ENCODE assay signal across 9 mouse cellular contexts in genomic region chr6:38297580-38298245, GRCm38 (mm10). TPM values are rescaled to one million over a fixed set of nuclear protein-coding genes. Genes with fewer than 3 reads are reported as not detected.
DNase-seq lines count a peak whose midpoint lies in the region; ATAC-seq and TF ChIP-seq lines count a peak whose summit lies in the region.
"Had no signal": no experiment of that assay in that cellular context is flagged by ENCODE, and none has a peak within 500 bp of the region (broad histone marks: within the 10 kb centered on the region; RNA-seq: fewer than 3 reads in every experiment).

No protein-coding gene starts in this region.

- H3K27me3 ChIP-seq in heart, embryonic 14.5 days (ENCODE audit: control insufficient read depth, insufficient read depth, low read length): no peaks in the 10 kb centered on the region
- H3K27me3 ChIP-seq in MEL (ENCODE audit: control insufficient read depth in 1 of 2, insufficient read depth in 2 of 2, low read length in 2 of 2): no peaks in the 10 kb centered on the region
- H3K27me3 ChIP-seq in hindbrain, embryonic 12.5 days: no peaks in the 10 kb centered on the region
- peaks cover 14% of the 10 kb centered on the region for H3K27me3 ChIP-seq in midbrain, embryonic 11.5 days (ENCODE audit: control insufficient read depth, insufficient read depth, low read length)
- H3K27me3 ChIP-seq: Patski had no signal

- H3K4me1 ChIP-seq in heart, embryonic 14.5 days (ENCODE audit: control insufficient read depth in 2 of 2, insufficient read depth in 2 of 2, low read length in 2 of 2): peaks cover 3 to 10% of the 10 kb centered on the region in 2 experiments
- H3K4me1 ChIP-seq in MEL (ENCODE audit: control insufficient read depth in 1 of 2, insufficient read depth in 2 of 2, low read length in 2 of 2): peaks cover 0 to 8% of the 10 kb centered on the region in 2 experiments; a peak in 2 of 4 replicates
- H3K4me1 ChIP-seq in hindbrain, embryonic 12.5 days: peaks cover 12% of the 10 kb centered on the region
- H3K4me1 ChIP-seq in midbrain, embryonic 11.5 days (ENCODE audit: control insufficient read depth, insufficient read depth, low read length): peaks cover 3% of the 10 kb centered on the region; the same call in 1 of the 2 replicates

- H3K36me3 ChIP-seq in heart, embryonic 14.5 days (ENCODE audit: control insufficient read depth, insufficient read depth, low read length): peaks cover 44% of the 10 kb centered on the region
- H3K36me3 ChIP-seq in MEL (ENCODE audit: control insufficient read depth in 1 of 2, insufficient read depth in 2 of 2, low read length in 2 of 2): peaks cover 0 to 10% of the 10 kb centered on the region in 2 experiments; a peak in 2 of 4 replicates
- peaks cover 35% of the 10 kb centered on the region for H3K36me3 ChIP-seq in hindbrain, embryonic 12.5 days
- peaks cover 9% of the 10 kb centered on the region; the same call in 1 of the 2 replicates for H3K36me3 ChIP-seq in midbrain, embryonic 11.5 days (ENCODE audit: control insufficient read depth, insufficient read depth, low read length)

- peak overlapping the region; percentile 85 for H3K4me2 ChIP-seq in heart, embryonic 14.5 days (ENCODE audit: low read length)
- H3K4me2 ChIP-seq in hindbrain, embryonic 12.5 days (replicated peaks): peak overlapping the region; percentile 67
- H3K4me2 ChIP-seq in midbrain, embryonic 11.5 days: peak overlapping the region; percentile 68

- TF ChIP-seq CTCF in MEL (IDR thresholded peaks at IDR 0.05 in 2 of 3, conservative IDR thresholded peaks at IDR 0.05 in 1 of 3; ENCODE audit: control insufficient read depth in 1 of 3, insufficient read depth in 1 of 3, low read depth in 2 of 3, low read length in 3 of 3, poor library complexity in 1 of 3, severe bottlenecking in 1 of 3): no peak

- no peak for TF ChIP-seq EP300 in MEL (IDR thresholded peaks at IDR 0.05; ENCODE audit: low read depth in 1 of 2, low read length in 2 of 2)

- no peak for ATAC-seq in heart, embryonic 14.5 days (ENCODE audit: insufficient number of reproducible peaks, insufficient read depth, low FRiP score, low read depth)
- no peak for ATAC-seq in hindbrain, embryonic 12.5 days (ENCODE audit: low FRiP score)
- ATAC-seq in midbrain, embryonic 11.5 days (ENCODE audit: low FRiP score): no peak

- TF ChIP-seq RAD21 in MEL (IDR thresholded peaks at IDR 0.05; ENCODE audit: low read depth, low read length): no peak

- no peak for TF ChIP-seq POLR2A in MEL (IDR thresholded peaks at IDR 0.05; ENCODE audit: control insufficient read depth in 1 of 2, insufficient read depth in 1 of 2, low read depth in 1 of 2, low read length in 2 of 2, poor library complexity in 1 of 2)

- DNase-seq in heart, postnatal 36 days: no peak
- no peak for DNase-seq in MEL (ENCODE audit: low read depth, low spot score)
- DNase-seq in midbrain, embryonic 11.5 days (ENCODE audit: low spot score, missing footprints): no peak
- no peak for DNase-seq in adrenal gland, postnatal 10 days
- no peak for DNase-seq in gastrocnemius, postnatal 14 days
- DNase-seq in retina, embryonic 14.5 days (ENCODE audit: low spot score): no peak

- peak overlapping the region; percentile 92 for H3K9ac ChIP-seq in heart, embryonic 14.5 days (ENCODE audit: low read length)
- peak overlapping the region; percentile 92 for H3K9ac ChIP-seq in MEL (ENCODE audit: control insufficient read depth, low read depth, low read length, poor library complexity, severe bottlenecking)
- peak overlapping the region; percentile 91 for H3K9ac ChIP-seq in hindbrain, embryonic 12.5 days
- peak overlapping the region; percentile 96 for H3K9ac ChIP-seq in midbrain, embryonic 11.5 days (ENCODE audit: low read length)

- peak overlapping the region; percentile 88 to 94 for H3K27ac ChIP-seq in heart, embryonic 14.5 days (replicated peaks in 1 of 2; ENCODE audit: control insufficient read depth in 1 of 2, insufficient read depth in 1 of 2, low read depth in 2 of 2, low read length in 2 of 2)
- no peak overlapping the region for H3K27ac ChIP-seq in MEL (ENCODE audit: control insufficient read depth, low read depth, low read length)
- H3K27ac ChIP-seq in hindbrain, embryonic 12.5 days: peak overlapping the region; percentile 98
- no peak overlapping the region; the same call in 1 of the 2 replicates for H3K27ac ChIP-seq in midbrain, embryonic 11.5 days (ENCODE audit: low read depth, low read length)

- intact Hi-C loops in heart, postnatal 36 days (cut with DNase I): no loop called here
- intact Hi-C loops in gastrocnemius, postnatal 14 days (cut with DNase I; ENCODE audit: low total_unique reads): no loop called here

- 41% methylated on average over 12 of the region's 12 CpGs for WGBS in heart, embryonic 14.5 days
- WGBS in hindbrain, embryonic 12.5 days: 44% methylated on average over 12 of the region's 12 CpGs
- 50% methylated on average over 12 of the region's 12 CpGs for WGBS in midbrain, embryonic 11.5 days

- H3K4me3 ChIP-seq in heart, embryonic 14.5 days (ENCODE audit: control insufficient read depth in 1 of 2, insufficient read depth in 1 of 2, low read depth in 1 of 2, low read length in 2 of 2): peak overlapping the region; percentile 74 to 84
- peak overlapping the region; percentile 67 to 93 for H3K4me3 ChIP-seq in MEL (ENCODE audit: control insufficient read depth in 1 of 2, insufficient read depth in 1 of 2, low read depth in 2 of 2, low read length in 2 of 2)
- H3K4me3 ChIP-seq in hindbrain, embryonic 12.5 days: peak overlapping the region; percentile 87
- peak overlapping the region; percentile 70 for H3K4me3 ChIP-seq in midbrain, embryonic 11.5 days (ENCODE audit: low read depth, low read length)

- peaks cover 2% of the 10 kb centered on the region; the same call in 1 of the 2 replicates for H3K9me3 ChIP-seq in heart, embryonic 14.5 days (ENCODE audit: control insufficient read depth, low read length)
- H3K9me3 ChIP-seq in MEL (replicated peaks; ENCODE audit: insufficient read depth, low read length): no peaks in the 10 kb centered on the region
- no peaks in the 10 kb centered on the region for H3K9me3 ChIP-seq in hindbrain, embryonic 12.5 days (replicated peaks)
- H3K9me3 ChIP-seq in midbrain, embryonic 11.5 days (ENCODE audit: control insufficient read depth, low read length): no peaks in the 10 kb centered on the region

- no peaks in the 10 kb centered on the region; the same call in 1 of the 2 replicates for H3K79me2 ChIP-seq in MEL (ENCODE audit: control insufficient read depth, insufficient read depth, low read length, poor library complexity)

TF ChIP-seq in MEL, 35 proteins besides CTCF, POLR2A, EP300 and RAD21:
- TF ChIP-seq ZNF384 (IDR thresholded peaks at IDR 0.05; ENCODE audit: low read depth, low read length) (peak; percentile 54), HCFC1 (IDR thresholded peaks at IDR 0.05; ENCODE audit: low read depth, low read length) (no peak), KAT2A (conservative IDR thresholded peaks at IDR 0.05; ENCODE audit: low read depth, low read length) (no peak), POLR2AphosphoS5 (IDR thresholded peaks at IDR 0.05; ENCODE audit: borderline replicate concordance, low read depth, low read length) (no peak), MXI1 (IDR thresholded peaks at IDR 0.05; ENCODE audit: low read depth, low read length) (no peak)

RNA-seq across cellular contexts. Expression of gene Zc3hav1l, which starts 1.3 kb away (rescaled TPM):
- polyA plus RNA-seq in heart, embryonic 14.5 days (2014; fragmentation: Nextera tagmentation; extraction: Ambion mirVana): 8.7 and 9.3 TPM in 2 replicates
- total RNA-seq in heart, postnatal 36 days (2021): 1 to 10 TPM; 1.1 to 1.9 TPM
- total RNA-seq in MEL (2012; rRNA removed): 1.8 and 2.0 TPM in 2 replicates
- polyA plus RNA-seq in MEL (2012; ENCODE audit: insufficient read depth in 1 of 2, insufficient read length in 2 of 2, low read depth in 1 of 2, low replicate concordance in 2 of 2, missing spikeins in 1 of 2): 1 to 10 TPM in 1 of 2 experiments, not detected in 1; 5.8 TPM
- 16.3 and 18.9 TPM in 2 replicates for polyA plus RNA-seq in hindbrain, embryonic 12.5 days (2016; fragmentation: Nextera tagmentation; extraction: Ambion mirVana)
- polyA plus RNA-seq in midbrain, embryonic 11.5 days (2014; fragmentation: Nextera tagmentation; extraction: Ambion mirVana): 12.1 and 13.1 TPM in 2 replicates
- 1 to 10 TPM; 4.3 to 6.0 TPM for total RNA-seq in adrenal gland, postnatal 10 days (2021)
- 1 to 10 TPM; 2.1 to 2.9 TPM for total RNA-seq in gastrocnemius, postnatal 14 days (2021)

RNA-seq across cellular contexts. Expression of gene D630045J12Rik, which starts 43.9 kb away (rescaled TPM):
- 1.9 and 2.3 TPM in 2 replicates for polyA plus RNA-seq in heart, embryonic 14.5 days (2014; fragmentation: Nextera tagmentation; extraction: Ambion mirVana)
- total RNA-seq in heart, postnatal 36 days (2021): 1 to 10 TPM in 1 of 2 experiments, under 1 TPM in 1; 0.92 to 1.6 TPM
- total RNA-seq in MEL (2012; rRNA removed): 2.2 and 2.5 TPM in 2 replicates
- 1 to 10 TPM in 1 of 2 experiments, not detected in 1; 6.2 TPM for polyA plus RNA-seq in MEL (2012; ENCODE audit: insufficient read depth in 1 of 2, insufficient read length in 2 of 2, low read depth in 1 of 2, low replicate concordance in 2 of 2, missing spikeins in 1 of 2)
- polyA plus RNA-seq in hindbrain, embryonic 12.5 days (2016; fragmentation: Nextera tagmentation; extraction: Ambion mirVana): 13.9 and 14.3 TPM in 2 replicates
- polyA plus RNA-seq in midbrain, embryonic 11.5 days (2014; fragmentation: Nextera tagmentation; extraction: Ambion mirVana): 9.7 and 10.1 TPM in 2 replicates
- total RNA-seq in adrenal gland, postnatal 10 days (2021): 1 to 10 TPM; 4.1 to 5.1 TPM
- total RNA-seq in gastrocnemius, postnatal 14 days (2021): 1 to 10 TPM; 1.0 to 1.5 TPM

RNA-seq across cellular contexts. Expression of gene Zc3hav1, which starts 56.7 kb away (rescaled TPM):
- polyA plus RNA-seq in heart, embryonic 14.5 days (2014; fragmentation: Nextera tagmentation; extraction: Ambion mirVana): 7.2 and 9.1 TPM in 2 replicates
- total RNA-seq in heart, postnatal 36 days (2021): 10 to 100 TPM; 15.3 to 16.2 TPM
- 66.6 and 88.1 TPM in 2 replicates for total RNA-seq in MEL (2012; rRNA removed)
- 10 to 100 TPM; 68.3 to 71.0 TPM for polyA plus RNA-seq in MEL (2012; ENCODE audit: insufficient read depth in 1 of 2, insufficient read length in 2 of 2, low read depth in 1 of 2, low replicate concordance in 2 of 2, missing spikeins in 1 of 2)
- 1.9 and 2.3 TPM in 2 replicates for polyA plus RNA-seq in hindbrain, embryonic 12.5 days (2016; fragmentation: Nextera tagmentation; extraction: Ambion mirVana)
- polyA plus RNA-seq in midbrain, embryonic 11.5 days (2014; fragmentation: Nextera tagmentation; extraction: Ambion mirVana): 1.7 and 2.2 TPM in 2 replicates
- total RNA-seq in adrenal gland, postnatal 10 days (2021): 10 to 100 TPM; 36.1 to 42.0 TPM
- 1 to 10 TPM; 7.9 to 8.3 TPM for total RNA-seq in gastrocnemius, postnatal 14 days (2021)

Comparison
In these comparisons a context has a peak if more than half of its experiments do, and no peak if none do; other contexts are left out.
1. H3K27ac ChIP-seq: peak in heart, embryonic 14.5 days (2 of 2) and hindbrain, embryonic 12.5 days (single experiment); none in MEL (single experiment) and midbrain, embryonic 11.5 days (single experiment).
2. Peak in every context shown above with its lines, with median percentiles within 50 percentile points of each other: H3K4me2 ChIP-seq, H3K4me3 ChIP-seq and H3K9ac ChIP-seq.